Mouse (Mus musculus): ENCODE measurements around the gene Birc3.
"Not testable (repeated sequence)": the region's sequence is repeated elsewhere in the genome, so short reads cannot be mapped to it uniquely, and the experiment has no call there.

The Birc3 gene

DNA sequence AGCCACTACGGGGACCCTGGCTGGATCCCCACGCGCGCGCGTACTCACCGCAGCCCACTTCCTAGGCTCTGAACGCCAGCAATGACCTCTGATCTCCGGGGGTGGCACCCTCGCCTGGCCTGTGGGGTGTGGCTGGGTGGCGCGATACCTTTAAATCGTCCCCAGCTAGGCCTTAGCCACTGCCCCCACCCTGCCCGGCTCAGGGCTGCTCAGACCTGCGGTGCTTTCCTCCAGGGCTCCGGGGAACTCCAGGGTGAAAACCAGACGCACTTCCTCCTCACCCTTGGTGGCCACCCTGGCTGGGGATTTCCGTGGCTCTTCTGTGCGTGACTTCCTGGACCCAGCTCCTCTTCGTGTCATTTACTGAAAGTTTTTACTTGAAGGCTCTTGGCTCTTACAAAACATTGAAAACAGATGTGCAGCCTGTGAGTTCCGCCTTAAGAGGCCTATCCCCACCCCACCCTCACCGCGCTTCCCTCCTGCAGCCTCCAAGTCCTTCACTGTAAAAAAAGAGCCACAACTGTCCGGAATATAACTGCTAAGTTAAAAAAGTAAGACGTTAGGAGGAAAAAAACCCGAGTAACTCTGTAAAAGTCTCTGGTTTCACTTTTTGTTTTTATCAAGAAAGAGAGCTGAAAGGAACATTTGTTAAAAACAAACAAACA lies at the start of gene Birc3:
Birc3 (minus strand) TSS at position 412 of the 665 bp plus-strand sequence.
- DNase-seq (ENCODE audit: low spot score), result peak; percentile 74

DNA sequence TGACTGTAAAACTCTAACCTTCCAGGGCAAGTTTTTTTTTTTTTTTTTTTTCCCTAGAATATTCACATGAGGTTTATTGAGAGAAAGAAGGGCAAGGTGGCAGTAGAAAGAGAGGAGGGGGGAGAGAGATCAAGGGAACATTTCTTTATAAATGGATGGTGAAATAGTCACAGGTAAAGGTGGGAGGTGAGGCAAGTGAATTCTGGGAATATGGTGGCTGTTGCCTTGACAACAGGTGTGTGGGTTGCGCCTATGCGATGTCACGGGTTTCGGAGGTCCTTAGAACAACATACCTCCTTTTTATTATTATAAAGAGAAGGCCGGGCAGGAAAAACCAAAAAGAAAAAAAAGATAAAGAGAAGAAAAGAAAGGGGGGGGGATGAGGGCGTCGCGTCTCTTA lies 41.9 kb upstream of the Birc3 start:
- DNase-seq (ENCODE audit: low spot score), result no peak

DNA sequence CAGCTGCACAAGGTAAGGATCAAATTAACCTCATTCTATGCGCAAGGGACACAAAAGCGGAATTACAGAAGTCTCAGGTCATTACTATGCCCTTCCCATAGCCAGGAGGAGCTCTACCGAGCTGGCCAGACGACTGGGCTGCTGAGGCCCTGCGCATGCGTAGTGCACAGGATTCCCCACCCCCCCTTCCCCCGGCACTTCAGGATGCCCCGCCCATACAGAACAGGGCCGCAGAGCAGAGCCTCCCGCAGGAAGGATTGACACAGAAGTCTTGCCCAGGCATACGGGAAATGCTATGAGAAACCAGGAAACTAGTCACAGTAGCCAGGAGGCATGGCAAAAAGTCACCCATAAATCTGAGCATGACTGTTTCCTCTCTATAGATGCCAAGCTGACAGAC lies 41.5 kb upstream of the Birc3 start:
- DNase-seq (ENCODE audit: low spot score), result no peak

DNA sequence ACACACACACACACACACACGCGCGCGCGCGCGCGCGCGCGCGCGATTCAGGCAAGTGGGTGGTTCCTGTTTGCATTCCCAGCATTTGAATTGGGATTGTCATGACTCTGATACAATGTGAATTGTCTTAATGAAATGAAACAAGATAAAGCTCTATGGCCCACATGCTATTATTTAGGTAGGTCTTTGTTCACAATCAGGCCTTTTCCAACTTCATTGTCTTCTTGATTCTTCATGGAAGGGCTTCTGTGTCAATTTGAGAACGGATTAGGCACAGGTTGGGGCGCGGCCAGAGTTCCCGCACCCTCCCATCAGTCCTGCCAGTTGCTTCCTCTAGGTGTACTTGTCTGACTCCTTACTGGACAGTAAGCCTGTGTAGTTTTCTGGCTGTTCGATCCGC lies 41.0 kb upstream of the Birc3 start:
- no peak for DNase-seq (ENCODE audit: low spot score)

DNA sequence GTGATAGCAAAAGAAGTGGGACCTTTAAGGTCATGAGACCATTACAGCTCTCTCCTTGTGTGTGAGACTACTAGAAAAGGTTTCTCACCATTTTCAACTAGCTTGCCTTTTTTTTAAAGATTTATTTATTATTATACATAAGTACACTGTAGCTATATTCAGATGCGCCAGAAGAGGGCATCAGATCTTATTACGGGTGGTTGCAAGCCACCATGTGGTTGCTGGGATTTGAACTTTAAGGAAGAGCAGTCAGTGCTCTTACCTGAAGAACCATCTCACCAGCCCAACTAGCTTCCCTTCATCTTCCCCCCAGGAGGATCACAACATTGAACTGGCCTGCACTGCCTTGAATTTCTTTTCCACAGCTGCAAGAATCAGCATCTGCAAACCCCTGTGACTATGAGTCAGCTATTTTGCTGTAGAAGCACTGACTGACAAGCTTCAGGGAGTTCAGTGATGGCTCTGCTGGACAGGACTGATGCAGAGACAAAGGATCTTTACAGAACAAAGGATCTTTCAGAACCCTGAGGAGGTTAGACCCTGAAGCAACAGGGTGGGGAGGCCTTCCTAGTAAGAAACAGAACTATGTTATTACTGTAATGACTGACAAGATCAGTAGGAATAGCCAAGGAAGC lies 34.5 kb upstream of the Birc3 start:
- no peak for DNase-seq (ENCODE audit: low spot score)

DNA sequence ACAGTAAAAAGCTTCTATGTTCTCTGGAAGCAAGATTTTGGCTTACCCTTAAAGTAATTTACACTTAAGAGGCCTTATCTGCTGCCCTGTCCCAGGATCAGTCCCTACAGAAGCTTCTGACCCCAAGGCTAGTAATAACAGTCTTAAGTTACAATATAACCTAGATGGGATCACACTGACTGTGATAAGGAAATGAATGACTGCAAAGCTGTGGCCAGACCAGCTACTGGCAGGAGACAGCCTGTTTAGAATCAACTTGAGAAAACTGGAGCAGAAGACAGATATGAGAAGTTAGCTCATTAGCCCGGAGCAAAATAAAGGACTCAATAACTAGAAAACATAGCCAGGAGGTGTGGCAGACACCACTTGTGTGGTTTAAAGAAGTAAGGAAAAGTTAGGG lies 33.6 kb upstream of the Birc3 start:
- no peak for DNase-seq (ENCODE audit: low spot score)

DNA sequence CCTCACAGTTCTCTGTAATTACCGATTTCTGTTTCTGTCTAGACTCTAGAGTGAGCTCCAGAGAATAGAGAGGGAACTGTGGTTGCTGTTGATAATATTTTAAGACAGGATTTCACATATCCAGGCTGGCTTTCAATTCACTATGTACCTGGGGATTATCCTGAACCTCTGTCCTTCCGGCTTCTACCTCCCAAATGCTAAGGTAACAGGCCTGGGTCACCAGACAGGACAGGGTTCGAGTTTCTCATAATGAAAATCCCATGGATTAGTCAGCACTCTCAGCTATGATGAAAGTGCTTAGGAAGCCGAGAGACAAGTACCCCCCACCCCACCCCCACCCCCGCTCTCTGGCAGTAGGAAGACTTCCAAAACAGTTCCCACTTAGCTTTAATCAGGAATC lies 30.8 kb upstream of the Birc3 start:
- DNase-seq (ENCODE audit: low spot score), result no peak

DNA sequence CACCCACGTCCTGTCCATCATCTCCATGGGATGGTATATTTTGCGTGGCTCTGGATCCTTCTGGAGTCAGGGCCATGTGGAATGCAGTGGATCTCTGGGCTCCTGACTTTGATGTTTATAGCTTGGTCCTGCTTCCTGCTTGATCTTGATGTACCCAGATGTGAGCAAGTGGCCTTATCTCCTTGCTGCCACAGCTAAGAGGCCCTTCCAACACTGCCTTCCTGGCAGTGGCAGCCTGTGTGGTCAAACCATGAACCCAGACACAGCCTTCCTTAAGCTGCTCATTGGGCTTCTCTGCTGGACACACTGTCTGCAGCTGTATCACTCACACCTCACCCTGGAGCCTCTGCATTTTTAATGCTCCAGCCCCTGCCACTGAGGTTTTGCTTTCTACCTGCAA lies 30.3 kb upstream of the Birc3 start:
- no peak for DNase-seq (ENCODE audit: low spot score)

DNA sequence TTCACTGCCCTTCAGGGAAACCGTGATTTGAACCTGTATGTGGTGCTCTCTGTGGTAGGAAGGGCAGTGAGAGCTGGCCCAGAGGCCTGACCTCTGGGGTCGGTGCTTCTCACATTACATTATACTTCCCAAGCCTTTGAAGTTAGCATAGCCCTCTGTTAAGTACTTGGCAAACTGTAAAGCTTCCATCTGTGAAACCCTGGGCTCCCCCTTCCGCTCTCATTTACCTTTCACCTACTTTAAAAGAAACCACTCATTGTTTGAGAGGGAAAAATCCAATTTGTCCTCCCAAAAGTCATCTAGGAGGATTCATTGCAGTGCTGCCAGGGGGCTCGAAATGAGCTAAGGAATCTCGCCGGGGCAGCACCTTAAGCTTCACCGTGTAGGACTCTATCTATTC lies 29.3 kb upstream of the Birc3 start:
- DNase-seq (ENCODE audit: low spot score), result no peak

DNA sequence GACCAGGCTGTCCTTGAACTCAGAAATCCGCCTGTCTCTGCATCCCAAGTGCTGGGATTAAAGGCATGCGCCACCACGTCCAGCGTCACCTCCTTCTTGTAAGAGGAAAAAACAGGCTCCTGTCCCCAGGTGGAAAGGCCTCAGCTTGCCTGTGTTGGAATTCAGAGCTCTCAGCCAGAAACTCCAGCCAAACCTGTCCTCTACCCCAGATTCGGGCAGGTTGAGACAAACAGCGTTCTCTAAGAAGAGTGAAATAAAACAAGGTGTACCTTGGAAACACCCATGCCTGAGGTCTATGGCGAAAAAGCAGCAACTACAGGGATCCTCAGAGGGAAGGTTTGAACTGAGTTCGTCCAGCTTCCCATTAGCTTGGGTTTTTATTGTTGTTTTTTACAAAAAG lies 28.0 kb upstream of the Birc3 start:
- DNase-seq (ENCODE audit: low spot score), result no peak

DNA sequence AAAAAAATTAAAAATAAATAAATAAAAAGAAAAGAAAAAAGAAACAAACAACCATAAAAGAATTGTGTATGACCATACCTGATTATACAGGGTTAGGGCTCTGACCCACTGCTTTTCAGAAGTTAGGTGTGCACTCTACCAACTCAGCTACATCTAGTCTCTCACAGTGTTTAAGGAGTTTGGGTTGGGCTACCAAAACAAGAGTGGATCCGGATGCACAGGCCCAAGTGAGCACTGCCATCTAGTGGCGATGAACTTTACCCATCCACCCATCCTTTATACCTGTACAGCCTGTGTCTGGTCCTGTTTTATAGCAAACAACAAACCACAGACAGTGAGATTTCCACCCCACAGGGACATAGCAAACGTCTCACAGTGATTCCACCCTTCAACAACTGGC lies 24.5 kb upstream of the Birc3 start:
- peak; percentile 80 for DNase-seq (ENCODE audit: low spot score)

DNA sequence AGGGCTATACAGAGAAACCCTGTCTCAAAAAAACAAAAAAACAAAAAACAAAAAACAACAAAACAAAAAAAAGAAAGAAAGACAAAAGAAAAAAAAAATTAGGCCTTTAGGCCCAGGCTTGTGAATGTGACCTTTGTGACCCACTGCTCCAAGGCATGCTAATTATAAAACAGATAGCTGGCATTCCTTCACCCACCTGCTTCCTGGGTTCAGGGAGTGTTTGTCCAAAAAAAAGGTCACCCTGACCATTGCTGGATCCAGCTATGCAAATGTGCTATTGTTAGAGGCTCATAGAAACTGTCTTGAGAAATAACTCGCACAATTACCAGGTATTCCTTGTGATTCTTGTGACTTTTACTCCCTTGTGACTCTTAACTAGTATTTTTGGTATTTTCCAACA lies 18.8 kb upstream of the Birc3 start:
- not testable (repeated sequence) for DNase-seq (ENCODE audit: low spot score)

DNA sequence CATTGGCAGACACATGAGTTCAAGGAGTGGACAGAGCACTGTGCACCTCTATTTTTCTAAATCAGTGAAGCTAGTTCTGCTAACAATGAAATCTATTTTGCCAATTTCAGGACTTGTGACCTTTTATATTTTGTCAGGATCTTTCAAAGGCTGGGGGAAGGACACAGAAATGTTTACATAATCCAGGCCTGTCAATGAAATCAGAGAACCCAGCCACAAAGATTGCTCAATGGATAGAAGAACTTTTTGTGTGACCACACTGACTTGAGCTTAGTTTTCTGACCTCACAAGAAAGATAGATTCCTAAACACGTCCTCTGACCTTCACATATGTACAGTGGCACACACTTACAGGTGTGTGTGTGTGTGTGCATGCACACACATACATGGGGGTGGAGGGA lies 18.2 kb upstream of the Birc3 start:
- DNase-seq (ENCODE audit: low spot score), result peak; percentile 16

DNA sequence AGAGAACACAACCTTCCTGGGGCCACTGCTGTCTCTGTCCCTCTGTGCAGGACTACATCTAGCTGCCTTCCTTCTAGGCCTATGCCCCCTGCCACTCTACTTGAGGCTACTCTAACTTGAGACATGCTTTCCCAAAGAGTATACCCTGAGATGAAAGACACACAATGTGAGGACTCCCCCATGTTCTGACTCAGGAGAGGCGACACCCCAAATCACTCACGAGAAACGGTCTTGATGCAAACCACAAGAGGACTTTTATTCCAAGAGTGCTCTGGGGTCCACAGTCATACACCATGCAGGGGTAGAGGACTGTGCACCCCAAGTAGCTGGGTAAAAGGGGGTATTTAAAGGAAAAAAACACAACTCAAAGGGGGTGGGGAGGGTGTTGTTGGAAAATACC lies 11.4 kb upstream of the Birc3 start:
- no peak for DNase-seq (ENCODE audit: low spot score)

DNA sequence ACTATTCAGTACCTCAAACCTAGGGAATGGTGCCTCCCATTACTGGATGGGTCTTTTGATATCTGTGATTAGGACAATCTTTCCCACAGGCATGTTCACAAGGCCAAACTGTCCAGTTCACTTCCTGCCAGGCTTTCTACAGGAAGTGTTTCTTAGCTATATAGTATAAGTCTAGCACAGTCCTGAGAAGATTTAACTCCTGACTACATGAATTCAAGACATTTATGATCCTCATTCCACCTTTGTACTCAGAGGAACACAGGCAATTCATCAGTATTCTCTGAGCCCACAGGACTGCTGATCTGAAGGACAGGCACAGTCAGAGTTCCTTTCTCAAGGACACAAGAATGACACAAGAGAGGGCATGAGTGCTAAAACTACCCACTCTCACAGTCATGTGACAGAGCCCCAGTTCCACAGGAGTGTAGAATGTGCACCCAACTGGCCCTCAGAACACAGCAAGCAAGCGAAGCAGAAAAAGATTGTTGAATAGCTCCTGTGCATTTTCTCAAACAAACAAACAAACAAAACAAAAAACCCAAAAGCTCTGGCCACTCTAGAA lies 9.4 kb upstream of the Birc3 start:
- DNase-seq (ENCODE audit: low spot score), result no peak

DNA sequence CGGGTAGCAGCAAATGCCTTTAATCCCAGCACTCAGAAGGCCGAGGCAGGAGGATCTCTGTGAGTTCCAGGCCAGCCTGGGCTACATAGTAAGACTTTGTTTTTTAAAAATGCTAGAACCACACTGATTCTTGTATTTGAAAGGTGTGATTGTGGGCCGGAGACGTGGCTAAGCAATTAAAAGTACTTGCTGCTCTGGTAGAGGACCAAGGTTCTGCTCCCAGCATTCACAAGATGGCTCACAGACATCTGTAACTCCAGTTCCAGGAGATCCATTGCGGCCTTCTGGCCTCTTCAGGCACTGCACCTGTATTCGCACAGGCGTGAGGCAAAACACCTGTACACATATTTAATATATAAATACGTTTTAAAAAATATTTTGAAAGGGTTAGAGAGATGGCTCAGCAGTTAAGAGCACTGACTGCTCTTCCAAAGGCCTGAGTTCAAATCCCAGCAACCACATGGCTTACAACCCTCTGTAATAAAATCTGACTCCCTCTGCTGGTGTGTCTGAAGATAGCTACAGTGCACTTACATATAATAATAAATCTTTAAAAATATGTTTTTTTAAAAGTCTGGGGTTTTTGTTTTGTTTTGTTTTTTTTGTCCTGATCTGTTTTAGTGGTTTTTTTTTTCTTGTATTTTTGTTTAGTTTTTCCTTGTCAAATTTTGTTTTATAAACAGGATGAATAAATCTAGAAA lies 675 bp upstream of the Birc3 start:
- DNase-seq (ENCODE audit: low spot score), result peak; percentile 45

DNA sequence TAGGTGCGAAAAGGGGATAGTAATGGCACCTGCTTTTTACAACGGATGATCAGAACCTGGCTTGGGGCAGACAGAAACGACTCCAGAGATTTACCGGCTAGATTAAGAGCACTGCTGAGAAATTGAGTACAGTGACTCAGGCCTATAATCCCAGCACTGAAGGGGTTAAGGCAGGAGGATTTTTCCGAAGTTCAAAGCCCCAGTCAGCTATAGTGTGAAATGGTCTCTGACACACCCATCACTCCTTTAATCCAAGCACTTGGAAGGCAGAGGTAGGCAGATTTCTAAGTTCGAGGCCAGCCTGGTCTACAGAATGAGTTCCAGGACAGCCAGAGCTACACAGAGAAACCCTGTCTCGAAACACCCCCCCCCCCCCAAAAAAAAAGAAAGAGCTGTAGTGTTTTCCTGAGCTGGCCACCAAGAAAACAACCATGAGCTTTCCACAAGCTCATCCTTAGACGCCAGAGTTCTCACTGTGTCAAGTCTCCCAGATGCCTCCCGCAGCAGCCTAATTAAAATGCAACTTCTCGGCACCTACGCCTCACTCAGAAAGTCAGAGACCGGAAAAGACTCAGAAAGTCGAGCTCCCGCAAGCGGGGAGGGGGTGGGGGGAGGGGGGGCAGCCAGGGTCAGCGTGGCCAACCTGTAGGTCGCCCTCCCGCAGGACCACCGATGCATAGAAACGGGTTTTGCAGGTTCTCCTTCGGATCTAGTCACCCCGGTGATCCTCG lies 777 bp downstream of the Birc3 start:
- peak; percentile 55 for DNase-seq (ENCODE audit: low spot score)

DNA sequence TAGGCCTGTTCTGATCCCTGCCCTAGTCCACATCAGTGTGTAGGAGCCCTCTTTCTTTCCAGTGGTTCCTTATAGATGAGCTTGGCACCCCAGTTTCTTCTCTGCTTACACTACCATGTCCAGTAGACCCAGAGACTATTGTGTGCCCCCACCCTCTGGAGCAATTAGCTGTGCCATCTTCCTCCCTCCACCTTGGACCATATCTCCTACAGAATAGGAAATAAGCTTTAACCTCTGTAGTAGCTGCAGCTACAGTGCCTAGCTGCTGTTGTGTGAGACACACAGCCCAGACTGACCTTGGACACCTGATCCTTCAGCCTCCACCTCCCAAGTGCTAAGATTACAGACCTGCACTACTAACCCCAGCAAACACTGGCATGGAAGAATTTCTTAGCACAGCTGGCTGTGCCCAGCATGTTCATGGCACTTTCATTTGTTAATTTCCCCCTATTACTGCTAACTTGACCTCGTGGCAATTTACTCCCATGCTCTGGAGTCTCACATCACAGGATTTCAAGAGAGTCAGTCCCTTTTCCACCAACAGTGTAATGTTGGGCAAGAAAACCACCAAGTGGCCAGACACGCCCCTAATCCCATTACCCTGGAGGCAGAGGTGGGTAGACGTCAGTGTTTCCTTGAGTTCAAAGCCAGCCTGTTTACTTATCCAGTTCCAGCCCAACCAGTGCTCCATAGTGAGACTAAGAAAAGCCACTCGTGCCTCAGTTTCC lies 1.5 kb downstream of the Birc3 start:
- no peak for DNase-seq (ENCODE audit: low spot score)

DNA sequence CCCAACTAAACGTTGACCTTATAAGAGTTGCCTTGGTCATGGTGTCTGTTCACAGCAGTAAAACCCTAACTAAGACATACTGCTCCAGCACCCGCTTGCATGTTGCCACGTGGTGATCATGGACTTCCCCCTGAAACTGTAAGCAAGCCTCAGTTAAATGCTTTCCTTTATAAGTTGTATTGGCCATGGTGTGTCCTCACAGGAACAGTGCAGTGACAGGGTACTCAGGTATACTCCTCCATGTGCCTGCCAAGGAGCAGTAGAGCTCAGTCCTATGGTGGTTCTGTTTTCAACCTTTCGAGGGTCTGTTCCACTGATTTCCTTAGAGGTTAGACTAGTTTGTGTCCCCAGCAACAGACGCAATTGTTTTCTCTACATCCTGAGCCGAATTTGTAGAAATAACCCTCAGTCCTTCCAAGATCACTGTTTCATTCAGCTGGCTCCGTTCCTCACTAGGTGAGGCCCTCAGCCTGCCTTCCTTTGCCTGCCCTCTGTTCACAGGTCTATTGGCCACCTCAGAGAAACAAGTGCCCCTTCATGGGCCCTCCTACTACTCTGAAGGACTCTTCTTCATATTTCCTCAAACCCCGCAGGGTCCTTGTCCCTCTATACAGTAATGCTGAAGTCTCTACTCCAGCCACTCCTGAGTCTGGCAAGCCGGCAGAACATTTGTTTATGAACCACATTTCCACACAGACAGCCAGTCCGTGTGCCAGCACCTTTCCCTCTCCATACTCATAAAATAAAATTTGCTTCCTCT lies 2.2 kb downstream of the Birc3 start:
- DNase-seq (ENCODE audit: low spot score), result peak; percentile 19

DNA sequence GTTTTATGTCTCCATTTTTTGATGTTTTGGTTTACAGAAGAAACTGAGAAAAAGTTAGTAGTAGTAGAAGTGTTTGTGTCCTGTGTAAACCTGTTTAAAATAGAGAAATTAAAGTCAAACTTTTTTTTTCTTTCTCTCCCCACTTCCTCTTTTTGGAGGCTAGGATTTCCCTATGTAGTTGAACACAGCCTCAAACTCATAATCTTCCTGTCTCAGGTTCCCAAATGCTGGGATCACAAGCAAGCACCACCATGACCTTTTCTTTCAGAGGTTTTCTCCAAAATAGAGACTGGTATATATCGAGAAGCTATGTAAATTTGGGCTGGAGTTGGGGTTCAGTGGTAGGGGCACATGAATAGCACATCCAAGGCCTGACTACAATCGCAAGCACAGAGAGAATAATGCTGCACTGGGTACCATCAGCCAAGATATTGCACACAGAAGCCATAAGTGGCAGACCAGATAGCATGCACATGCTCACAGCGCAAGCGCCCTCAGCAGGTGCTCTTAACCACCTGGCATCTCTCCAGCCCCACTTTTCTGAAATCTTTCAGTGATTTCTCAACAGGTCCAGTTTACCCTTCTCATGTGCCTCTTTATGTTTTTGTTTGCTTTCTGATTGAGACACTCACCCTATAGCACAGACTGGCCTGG lies 4.0 kb downstream of the Birc3 start:
- no peak for DNase-seq (ENCODE audit: low spot score)

DNA sequence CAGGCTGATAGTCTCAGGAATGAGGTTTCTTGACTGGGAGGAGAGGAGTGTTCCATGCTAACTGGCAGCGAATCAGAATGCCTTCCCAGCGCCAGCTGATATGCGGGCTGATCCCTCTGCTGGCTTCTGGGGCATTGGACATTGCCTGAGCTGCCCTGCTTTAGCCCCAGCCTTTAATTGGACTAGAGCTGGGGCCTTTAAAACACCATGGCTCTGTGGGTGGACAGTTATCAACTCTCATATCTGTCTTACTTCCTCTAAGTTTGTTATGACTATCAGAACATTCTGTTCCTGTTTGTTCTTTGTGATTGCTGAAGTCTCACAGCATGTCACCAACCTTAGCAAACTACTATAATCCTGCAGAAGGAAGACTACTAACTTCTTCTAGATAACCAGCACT lies 5.0 kb downstream of the Birc3 start:
- no peak for DNase-seq (ENCODE audit: low spot score)
